Mouse (Mus musculus): ENCODE data around the gene Slc2a12.

Gene Slc2a12

GRCm38 (mm10) chr10:22660286-22661000, 15.6 kb downstream of the Slc2a12 start:
- no peak for DNase-seq (ENCODE audit: low spot score)

GRCm38 (mm10) chr10:22668509-22668908, 23.7 kb downstream of the Slc2a12 start:
- DNase-seq (ENCODE audit: low spot score), result no peak

GRCm38 (mm10) chr10:22674176-22674575, 29.4 kb downstream of the Slc2a12 start:
- no peak for DNase-seq (ENCODE audit: low spot score)

GRCm38 (mm10) chr10:22675848-22676630, 31.2 kb downstream of the Slc2a12 start:
- DNase-seq (ENCODE audit: low spot score), result no peak

GRCm38 (mm10) chr10:22696236-22696635, 51.4 kb downstream of the Slc2a12 start:
- DNase-seq (ENCODE audit: low spot score), result no peak

GRCm38 (mm10) chr10:22696864-22697263, 52.1 kb downstream of the Slc2a12 start:
- no peak for DNase-seq (ENCODE audit: low spot score)

GRCm38 (mm10) chr10:22698158-22698953, 53.5 kb downstream of the Slc2a12 start:
- no peak for DNase-seq (ENCODE audit: low spot score)

- no peak for DNase-seq (ENCODE audit: low spot score)
These were observed 54.9 kb downstream of the Slc2a12 start for GRCm38 (mm10) chr10:22699487-22700335.

GRCm38 (mm10) chr10:22700773-22701172, 56.0 kb downstream of the Slc2a12 start:
- DNase-seq (ENCODE audit: low spot score), result no peak

- DNase-seq (ENCODE audit: low spot score), result no peak
These were observed 56.9 kb downstream of the Slc2a12 start for GRCm38 (mm10) chr10:22701485-22702315.

GRCm38 (mm10) chr10:22703844-22704243, 59.0 kb downstream of the Slc2a12 start:
- DNase-seq (ENCODE audit: low spot score), result no peak

- no peak for DNase-seq (ENCODE audit: low spot score)
These were observed 63.5 kb downstream of the Slc2a12 start for GRCm38 (mm10) chr10:22708190-22708843.

GRCm38 (mm10) chr10:22710173-22710777, 65.5 kb downstream of the Slc2a12 start:
- DNase-seq (ENCODE audit: low spot score), result no peak

- DNase-seq (ENCODE audit: low spot score), result no peak
These were observed 68.1 kb downstream of the Slc2a12 start for GRCm38 (mm10) chr10:22712955-22713354.

GRCm38 (mm10) chr10:22714520-22714919, 69.7 kb downstream of the Slc2a12 start:
- DNase-seq (ENCODE audit: low spot score), result no peak

- DNase-seq (ENCODE audit: low spot score), result no peak
These were observed 73.7 kb downstream of the Slc2a12 start for GRCm38 (mm10) chr10:22718475-22718874.

GRCm38 (mm10) chr10:22720781-22721529, 76.1 kb downstream of the Slc2a12 start:
- no peak for DNase-seq (ENCODE audit: low spot score)

- DNase-seq (ENCODE audit: low spot score), result no peak
These were observed 80.4 kb downstream of the Slc2a12 start for GRCm38 (mm10) chr10:22725166-22725565.

GRCm38 (mm10) chr10:22726295-22726694, 81.5 kb downstream of the Slc2a12 start:
- DNase-seq (ENCODE audit: low spot score), result no peak

Measured in urinary bladder, postnatal 10 days (tissue).